Mouse (Mus musculus): ENCODE data around the gene Dlgap1. TPM values are rescaled to one million over a fixed set of nuclear protein-coding genes. Genes with fewer than 3 reads are reported as not detected.

The Dlgap1 gene
- polyA plus RNA-seq, 1 experiment from 2014 or later = 0.33 TPM

DNA sequence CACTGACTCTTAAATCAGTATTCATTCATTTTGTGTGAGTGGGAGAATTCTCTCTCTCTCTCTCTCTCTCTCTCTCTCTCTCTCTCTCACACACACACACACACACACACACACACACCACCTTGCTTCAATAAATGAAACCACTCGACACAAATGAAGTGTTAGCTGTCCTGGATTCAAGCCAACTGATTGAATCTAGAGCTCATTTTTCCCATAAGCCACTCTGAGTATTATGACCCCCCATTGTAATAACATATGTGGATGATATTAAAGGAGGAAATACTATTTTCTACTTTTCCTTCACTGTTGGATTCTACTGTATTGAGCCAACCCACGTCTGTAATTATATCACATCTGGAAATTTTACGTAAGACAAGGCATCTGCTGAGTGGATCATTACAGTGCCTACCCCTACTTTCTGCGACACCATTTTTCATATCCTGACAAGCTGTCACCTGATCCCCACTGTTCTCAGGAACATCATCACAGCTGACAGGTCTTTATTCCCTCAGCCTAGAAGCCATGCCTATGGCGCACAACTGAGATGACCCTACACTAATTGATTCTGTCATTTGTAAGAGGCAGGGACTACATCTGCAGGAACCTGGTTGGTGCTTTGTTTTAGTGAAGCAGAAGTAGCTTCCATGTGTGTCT, 645.7 kb downstream of the Dlgap1 start:
- in situ Hi-C loops (cut with MboI; ENCODE audit: low pct_unique_long_range_greater_than_20kb) = no loop called here
- ATAC-seq = no peak
- H3K27me3 ChIP-seq = peaks cover 5% of the 10 kb centered on the region
- ChIA-PET POLR2A (no interaction called here), CTCF (no interaction called here)
- no peak for DNase-seq (ENCODE audit: low read depth, low spot score)
- TF ChIP-seq CTCF (IDR thresholded peaks at IDR 0.05) = no peak

DNA sequence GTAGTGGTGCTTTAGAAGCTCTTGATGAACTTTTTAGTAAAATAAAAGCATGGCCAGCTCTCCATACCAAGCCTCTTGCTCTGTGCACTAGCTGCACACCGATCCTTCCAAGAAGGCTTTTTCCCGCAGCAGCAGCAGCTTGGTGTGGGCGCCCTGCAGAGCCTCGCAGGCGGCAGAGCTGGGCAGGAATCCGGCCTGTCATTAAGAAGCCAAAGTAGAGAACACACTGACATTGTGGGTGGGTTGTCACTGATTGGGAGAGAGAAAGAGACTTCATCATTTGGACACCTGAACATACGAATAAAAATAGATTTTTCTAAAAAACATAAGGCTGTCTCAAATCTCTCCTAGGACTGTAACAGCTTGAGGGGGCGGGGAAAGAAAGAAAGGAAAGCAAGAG, 653.6 kb downstream of the Dlgap1 start:
- CTCF ChIA-PET = interaction anchor here (0.8 kb wide), 1 partner anchor 31 kb away, joined by 3 read pairs; no protein-coding TSS in a partner anchor

DNA sequence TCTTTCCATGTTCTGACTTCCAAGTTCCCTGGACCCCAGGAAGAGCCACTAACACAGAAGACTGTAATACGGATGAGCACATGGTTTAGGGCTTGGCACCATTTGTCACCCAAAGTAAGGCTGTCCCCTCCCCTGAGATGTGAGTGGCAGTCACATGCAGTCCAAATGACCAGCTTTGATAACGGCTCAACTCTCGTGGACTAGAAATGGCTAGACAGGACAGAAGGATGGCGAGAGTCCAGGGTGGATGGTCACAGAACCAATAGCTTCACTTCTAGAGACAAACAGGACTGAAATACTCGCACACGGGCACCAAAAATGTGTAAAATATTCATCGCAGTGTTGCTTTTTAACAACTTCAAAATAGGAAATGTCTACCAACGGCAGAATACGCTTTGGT, 657.5 kb downstream of the Dlgap1 start:
- no peak for TF ChIP-seq CTCF (IDR thresholded peaks at IDR 0.05)
- ATAC-seq = no peak

More for the DNA sequence above, 653.6 kb downstream of the Dlgap1 start:
- in situ Hi-C loops (cut with MboI; ENCODE audit: low pct_unique_long_range_greater_than_20kb) = no loop called here
- H3K27me3 ChIP-seq = no peaks in the 10 kb centered on the region
- POLR2A ChIA-PET = no interaction called here
- DNase-seq (ENCODE audit: low read depth, low spot score) (no peak), ATAC-seq (no peak)
- TF ChIP-seq CTCF (IDR thresholded peaks at IDR 0.05) = no peak

GRCm38 (mm10) chr17:70626925-70627324, 658.1 kb downstream of the Dlgap1 start:
- ATAC-seq = no peak
- no peak for TF ChIP-seq CTCF (IDR thresholded peaks at IDR 0.05)
- no peak for DNase-seq (ENCODE audit: low read depth, low spot score)
- ChIA-PET CTCF (no interaction called here), POLR2A (no interaction called here)
- H3K27me3 ChIP-seq = no peaks in the 10 kb centered on the region
- in situ Hi-C loops (cut with MboI; ENCODE audit: low pct_unique_long_range_greater_than_20kb) = no loop called here

More for the DNA sequence above, 657.5 kb downstream of the Dlgap1 start:
- ChIA-PET CTCF (no interaction called here), POLR2A (no interaction called here)
- H3K27me3 ChIP-seq = no peaks in the 10 kb centered on the region
- no peak for DNase-seq (ENCODE audit: low read depth, low spot score)
- in situ Hi-C loops (cut with MboI; ENCODE audit: low pct_unique_long_range_greater_than_20kb) = no loop called here

DNA sequence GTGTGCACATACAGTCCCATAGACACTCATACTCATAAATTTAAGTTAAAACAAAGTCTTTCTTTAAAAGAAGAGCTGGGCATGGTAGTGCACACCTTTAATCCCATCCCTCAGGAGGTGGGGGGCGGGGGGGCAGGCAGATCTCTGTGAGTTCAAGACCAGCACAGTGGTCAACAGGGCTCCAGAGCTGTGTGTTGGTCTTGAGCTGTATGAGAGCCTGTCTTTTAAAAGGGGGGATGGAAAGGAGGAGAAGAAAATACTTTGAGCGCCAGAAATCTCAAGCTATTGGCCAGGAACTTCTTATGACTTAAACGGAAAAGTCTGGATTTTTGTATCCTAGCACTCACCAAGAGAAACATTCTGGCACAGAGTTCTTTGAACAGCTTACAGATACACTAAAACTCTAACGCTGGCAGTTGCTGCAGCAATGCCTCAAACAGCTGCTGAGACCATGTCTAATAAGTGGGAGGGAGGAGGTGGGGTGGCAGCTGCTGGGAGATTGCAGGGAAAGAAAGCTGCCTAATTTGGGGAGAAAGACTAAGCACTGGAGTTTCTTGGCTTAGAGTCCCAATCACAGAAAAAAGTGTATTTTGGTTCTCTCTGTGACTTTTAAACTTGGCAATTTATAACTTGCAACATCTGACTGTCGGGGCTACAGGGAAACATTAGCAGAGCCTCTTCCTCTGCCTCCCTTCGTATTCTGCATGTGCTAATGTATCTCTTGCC, 660.9 kb downstream of the Dlgap1 start:
- H3K27me3 ChIP-seq = no peaks in the 10 kb centered on the region
- ATAC-seq = no peak
- ChIA-PET POLR2A (no interaction called here), CTCF (interaction anchor here (1.0 kb wide), 1 partner anchor 102 kb away, joined by 3 read pairs; no protein-coding TSS in a partner anchor)
- in situ Hi-C loops (cut with MboI; ENCODE audit: low pct_unique_long_range_greater_than_20kb) = no loop called here
- no peak for TF ChIP-seq CTCF (IDR thresholded peaks at IDR 0.05)
- DNase-seq (ENCODE audit: low read depth, low spot score) = no peak

DNA sequence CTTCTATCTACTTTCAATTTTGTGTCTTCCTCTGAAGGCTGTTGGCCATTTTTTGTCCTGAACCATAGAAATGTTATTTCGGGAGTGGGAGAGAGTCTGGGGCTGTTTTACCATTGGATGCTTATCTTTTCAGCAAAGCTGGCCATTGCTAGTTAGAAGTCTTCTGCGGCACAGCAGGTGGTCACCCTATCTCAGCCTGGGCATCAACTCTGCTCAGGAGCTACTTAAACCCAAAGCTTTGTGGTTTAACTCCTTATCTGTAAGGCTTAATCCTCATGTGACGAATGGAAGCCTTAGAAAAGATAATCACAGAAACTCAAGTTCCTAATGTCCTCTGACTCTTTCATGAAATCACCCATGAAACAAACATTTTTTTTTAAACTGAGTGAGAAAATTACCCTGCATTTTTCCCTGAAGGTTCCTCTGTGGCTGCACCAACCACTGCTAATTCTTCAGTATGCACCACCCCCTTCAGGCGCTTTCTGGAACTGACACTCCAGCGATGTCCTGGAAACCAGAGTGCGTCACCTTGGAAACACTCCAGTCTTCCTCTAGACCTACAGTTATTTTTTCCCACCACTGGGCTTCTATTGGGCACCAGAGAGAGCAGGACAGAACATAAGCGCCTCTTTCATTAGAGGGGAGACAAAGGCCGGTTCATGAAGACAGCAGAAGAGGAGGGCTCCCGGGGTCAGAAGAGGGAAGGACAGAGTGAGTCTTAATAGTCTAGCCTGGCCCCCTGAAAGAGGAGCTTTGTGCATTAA, 664.5 kb downstream of the Dlgap1 start:
- DNase-seq (ENCODE audit: low read depth, low spot score) = no peak
- POLR2A ChIA-PET = no interaction called here
- TF ChIP-seq CTCF (IDR thresholded peaks at IDR 0.05) = peak; percentile 60
- no peaks in the 10 kb centered on the region for H3K27me3 ChIP-seq
- peak; percentile 31 for ATAC-seq
- CTCF ChIA-PET = interaction anchor here (1.2 kb wide), 1 partner anchor 203 kb away, joined by 3 read pairs; no protein-coding TSS in a partner anchor
- in situ Hi-C loops (cut with MboI; ENCODE audit: low pct_unique_long_range_greater_than_20kb) = no loop called here

- peaks cover 7% of the 10 kb centered on the region for H3K27me3 ChIP-seq
- ChIA-PET POLR2A (no interaction called here), CTCF (interaction anchor here (0.6 kb wide), 1 partner anchor 213 kb away, joined by 3 read pairs; no protein-coding TSS in a partner anchor)
- peak; percentile 28 for TF ChIP-seq CTCF (IDR thresholded peaks at IDR 0.05)
- DNase-seq (ENCODE audit: low read depth, low spot score) (no peak), ATAC-seq (no peak)
- in situ Hi-C loops (cut with MboI; ENCODE audit: low pct_unique_long_range_greater_than_20kb) = no loop called here
Measured at GRCm38 (mm10) chr17:70643211-70643610, 674.3 kb downstream of the Dlgap1 start.

DNA sequence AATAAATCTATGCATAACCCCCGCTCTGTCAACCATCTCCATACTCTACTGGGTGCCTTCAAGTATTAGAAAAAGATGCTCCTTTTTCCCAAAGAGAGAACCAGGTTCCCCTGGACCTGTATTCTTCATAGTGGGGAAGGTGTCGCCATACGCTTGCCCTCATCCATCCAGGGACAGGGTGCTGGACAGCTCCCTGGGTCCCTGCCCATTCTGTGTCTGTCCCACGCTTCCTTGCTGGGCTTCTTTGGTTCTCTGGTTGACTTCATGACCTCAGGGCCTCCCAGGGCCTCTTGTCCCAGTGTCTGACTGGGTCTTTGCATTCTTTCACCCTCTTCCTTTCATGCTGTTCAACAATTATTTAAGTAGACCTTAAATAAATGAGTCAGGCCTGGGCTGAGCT, 677.8 kb downstream of the Dlgap1 start:
- ChIA-PET POLR2A (no interaction called here), CTCF (no interaction called here)
- ATAC-seq = no peak
- in situ Hi-C loops (cut with MboI; ENCODE audit: low pct_unique_long_range_greater_than_20kb) = no loop called here
- H3K27me3 ChIP-seq = peaks cover 7% of the 10 kb centered on the region
- DNase-seq (ENCODE audit: low read depth, low spot score) = no peak
- TF ChIP-seq CTCF (IDR thresholded peaks at IDR 0.05) = no peak

- DNase-seq (ENCODE audit: low read depth, low spot score) = no peak
- ATAC-seq = no peak
- no peak for TF ChIP-seq CTCF (IDR thresholded peaks at IDR 0.05)
- CTCF ChIA-PET = no interaction called here
- in situ Hi-C loops (cut with MboI; ENCODE audit: low pct_unique_long_range_greater_than_20kb) = no loop called here
- H3K27me3 ChIP-seq = peaks cover 9% of the 10 kb centered on the region
- POLR2A ChIA-PET = no interaction called here
Measured at GRCm38 (mm10) chr17:70661382-70661781, 692.5 kb downstream of the Dlgap1 start.

GRCm38 (mm10) chr17:70663992-70664391, 695.1 kb downstream of the Dlgap1 start:
- peaks cover 14% of the 10 kb centered on the region for H3K27me3 ChIP-seq
- CTCF ChIA-PET = no interaction called here
- POLR2A ChIA-PET = no interaction called here
- ATAC-seq (no peak), DNase-seq (ENCODE audit: low read depth, low spot score) (no peak)
- TF ChIP-seq CTCF (IDR thresholded peaks at IDR 0.05) = no peak
- in situ Hi-C loops (cut with MboI; ENCODE audit: low pct_unique_long_range_greater_than_20kb) = no loop called here
